Mouse (Mus musculus) kidney, embryonic 15.5 days (tissue): ENCODE data around the gene Cdc14a. TPM values are rescaled to one million over a fixed set of nuclear protein-coding genes. Genes with fewer than 3 reads are reported as not detected.

ENCODE experiments used
- ATAC-seq: fragments of 200-750 bp; cut with Nextera tagmentation; replicated peaks from 2 replicates; pipeline ENCODE4 v1.8.0; 2017; ENCODE audit warnings: moderate TSS enrichment; ENCODE audit not compliant: low FRiP score
- H3K27ac ChIP-seq: fragments of 300-500 bp; sonication (generic); 2 replicates; pipeline ENCODE4 v1.5.1; 2015; ENCODE audit warnings: mild to moderate bottlenecking, inconsistent platforms
- H3K27me3 ChIP-seq: fragments of 300-500 bp; sonication (generic); 2 replicates; pipeline ENCODE4 v1.6.1; 2015; ENCODE audit warnings: inconsistent platforms
- H3K36me3 ChIP-seq: fragments of 300-500 bp; sonication (generic); 2 replicates; pipeline ENCODE4 v1.6.1; 2015; ENCODE audit warnings: inconsistent platforms
- H3K4me1 ChIP-seq: fragments of 300-500 bp; sonication (generic); 2 replicates; pipeline ENCODE4 v1.6.1; 2015; ENCODE audit warnings: inconsistent platforms
- H3K4me2 ChIP-seq: fragments of 300-500 bp; sonication (generic); 2 replicates; pipeline ENCODE4 v1.6.1; 2015; ENCODE audit warnings: moderate library complexity, mild to moderate bottlenecking, inconsistent platforms
- H3K4me3 ChIP-seq: fragments of 300-500 bp; sonication (generic); replicated peaks from 2 replicates; pipeline ENCODE4 v1.5.1; 2015; ENCODE audit warnings: mild to moderate bottlenecking, inconsistent platforms
- H3K9ac ChIP-seq: fragments of 300-500 bp; sonication (generic); 2 replicates; pipeline ENCODE4 v1.6.1; 2015; ENCODE audit warnings: mild to moderate bottlenecking, inconsistent platforms
- H3K9me3 ChIP-seq: fragments of 300-500 bp; sonication (generic); replicated peaks from 2 replicates; pipeline ENCODE4 v1.6.1; 2016; ENCODE audit warnings: inconsistent platforms
- WGBS: fragments of 180-500 bp; shearing (Covaris S2); methylation state at CpG from one replicate; pipeline ENCODE4 v1.1.7; 2015; ENCODE audit warnings: mixed read lengths; 5-methylcytosine and 5-hydroxymethylcytosine counted together
- polyA plus RNA-seq: library from polyadenylated mRNA; unstranded; fragments of >200 nt; fragmentation: Nextera tagmentation; extraction: Ambion mirVana; gene quantifications from 2 replicates; pipeline ENCODE4 v1.2.1, GENCODE M21; 2015

Cdc14a gene
- polyA plus RNA-seq, 1 experiment from 2014 or later: 14.7 TPM

DNA sequence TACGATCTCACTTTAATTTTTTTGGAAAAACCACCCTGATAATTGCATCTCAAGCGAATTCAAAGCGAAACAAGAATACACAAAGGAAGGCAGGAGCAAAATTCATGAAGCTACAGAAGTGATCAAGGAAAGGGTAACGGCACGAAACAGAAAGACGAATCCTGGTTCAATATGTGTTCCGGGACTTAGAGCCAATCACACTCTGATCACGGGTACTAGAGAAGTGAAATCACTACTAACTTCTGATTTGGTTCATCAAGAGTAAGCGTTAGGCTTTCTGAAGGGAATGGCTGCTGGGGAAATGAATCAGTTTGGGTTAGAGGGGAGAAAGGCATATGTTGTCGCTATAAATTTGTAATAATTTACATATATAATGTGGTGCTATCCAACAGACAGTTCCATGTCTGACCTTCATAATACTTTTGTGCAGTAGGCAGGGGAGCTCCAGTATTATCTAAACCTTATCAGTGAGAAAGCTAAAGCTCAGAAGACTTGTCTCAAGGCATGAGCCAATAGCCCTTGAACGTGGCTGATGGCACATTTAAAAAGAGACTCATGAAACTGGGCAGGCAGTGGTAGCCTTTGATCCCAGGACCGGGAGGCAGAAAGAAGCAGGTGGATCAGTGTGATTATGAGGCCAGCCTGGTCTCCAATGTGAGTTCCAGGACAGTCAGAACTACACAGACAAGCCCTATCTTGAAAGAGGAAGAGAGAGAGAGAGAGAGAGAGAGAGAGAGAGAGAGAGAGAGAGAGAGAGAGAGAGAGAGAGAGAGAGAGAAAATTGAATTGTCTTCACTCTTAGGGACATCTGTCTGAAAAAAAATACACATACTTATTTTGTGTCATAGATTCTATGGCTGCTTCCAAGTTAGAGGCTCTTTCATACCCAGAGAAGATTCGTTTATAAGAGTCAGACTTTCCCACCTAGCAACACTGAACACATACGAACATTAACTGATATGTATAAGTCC is 34.0 kb downstream of the Cdc14a start:
- H3K4me3 ChIP-seq: no peak overlapping the region
- H3K9me3 ChIP-seq: no peaks in the 10 kb centered on the region
- peaks cover 19% of the 10 kb centered on the region for H3K4me1 ChIP-seq
- H3K4me2 ChIP-seq: no peak overlapping the region
- H3K27me3 ChIP-seq: no peaks in the 10 kb centered on the region
- H3K9ac ChIP-seq: no peak overlapping the region
- WGBS: 85% methylated on average over 14 of the region's 14 CpGs
- H3K36me3 ChIP-seq: peaks cover 15% of the 10 kb centered on the region
- no peak overlapping the region for H3K27ac ChIP-seq
- ATAC-seq: no peak

GRCm38 (mm10) chr3:116388808-116389207 is 35.0 kb downstream of the Cdc14a start:
- no peaks in the 10 kb centered on the region for H3K9me3 ChIP-seq
- 43% methylated on average over 11 of the region's 11 CpGs for WGBS
- H3K27ac ChIP-seq: no peak overlapping the region
- H3K4me3 ChIP-seq: no peak overlapping the region
- peaks cover 16% of the 10 kb centered on the region for H3K4me1 ChIP-seq
- no peak overlapping the region for H3K9ac ChIP-seq
- peaks cover 15% of the 10 kb centered on the region for H3K36me3 ChIP-seq
- peak; percentile 75; the same call in 1 of the 2 replicates for ATAC-seq
- no peaks in the 10 kb centered on the region for H3K27me3 ChIP-seq
- no peak overlapping the region for H3K4me2 ChIP-seq

DNA sequence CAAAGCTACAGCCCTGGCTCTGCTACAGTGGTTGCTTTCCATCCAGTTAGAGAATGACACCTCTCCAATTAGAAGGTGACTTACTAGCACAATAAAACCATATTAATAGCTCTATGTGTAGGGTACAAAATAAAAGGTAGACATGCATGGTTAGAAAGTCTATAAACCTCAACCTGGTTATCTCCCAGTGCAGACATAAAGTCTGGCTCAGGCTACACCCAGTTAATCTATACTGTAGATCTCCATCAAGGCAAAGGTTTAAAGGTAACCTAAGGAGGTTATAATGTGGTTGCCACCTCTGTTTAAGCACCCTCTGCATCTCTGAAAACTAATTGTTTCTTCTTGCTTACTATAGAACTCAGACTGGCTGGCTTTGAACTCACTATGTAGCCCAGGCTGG is 36.9 kb downstream of the Cdc14a start:
- ATAC-seq: no peak
- Histone ChIP-seq H3K27me3 (no peaks in the 10 kb centered on the region), H3K9me3 (no peaks in the 10 kb centered on the region), H3K4me2 (no peak overlapping the region), H3K9ac (no peak overlapping the region), H3K4me3 (no peak overlapping the region), H3K36me3 (peaks cover 9% of the 10 kb centered on the region), H3K27ac (no peak overlapping the region), H3K4me1 (peaks cover 15% of the 10 kb centered on the region)

GRCm38 (mm10) chr3:116386342-116386741 is 37.5 kb downstream of the Cdc14a start:
- Histone ChIP-seq H3K27ac (no peak overlapping the region), H3K27me3 (no peaks in the 10 kb centered on the region), H3K4me3 (no peak overlapping the region), H3K9ac (no peak overlapping the region), H3K4me1 (peaks cover 9% of the 10 kb centered on the region), H3K36me3 (peaks cover 9% of the 10 kb centered on the region), H3K4me2 (no peak overlapping the region), H3K9me3 (no peaks in the 10 kb centered on the region)
- no peak for ATAC-seq
- 81% methylated on average over 6 of the region's 6 CpGs for WGBS

DNA sequence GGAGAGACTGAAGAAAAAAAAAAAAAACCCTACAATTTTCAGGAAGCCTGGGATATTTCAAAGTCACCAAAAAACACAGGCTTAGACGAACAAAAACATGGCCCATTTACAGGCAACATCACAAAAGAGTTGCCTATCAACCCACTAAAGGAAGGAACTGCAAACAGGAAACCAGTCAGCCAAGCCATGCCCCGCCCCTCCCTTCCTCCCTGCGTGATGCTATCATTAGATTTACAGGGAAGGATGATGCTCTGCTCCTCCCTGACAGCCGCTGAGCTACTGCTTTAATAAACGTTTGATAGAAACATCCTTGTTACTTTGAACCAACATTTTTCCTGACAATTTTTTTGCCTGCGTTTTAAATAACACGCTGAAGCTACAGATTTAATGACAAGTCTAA is 39.5 kb downstream of the Cdc14a start:
- Histone ChIP-seq H3K4me2 (no peak overlapping the region), H3K9ac (no peak overlapping the region), H3K36me3 (peaks cover 11% of the 10 kb centered on the region), H3K9me3 (no peaks in the 10 kb centered on the region), H3K27me3 (no peaks in the 10 kb centered on the region), H3K27ac (peak overlapping the region; percentile 75), H3K4me3 (no peak overlapping the region), H3K4me1 (0 out of 2 replicates have a peak, but pooled peaks cover 4% of the 10 kb centered on the region)
- no peak for ATAC-seq
- WGBS: 69% methylated on average over 7 of the region's 7 CpGs

DNA sequence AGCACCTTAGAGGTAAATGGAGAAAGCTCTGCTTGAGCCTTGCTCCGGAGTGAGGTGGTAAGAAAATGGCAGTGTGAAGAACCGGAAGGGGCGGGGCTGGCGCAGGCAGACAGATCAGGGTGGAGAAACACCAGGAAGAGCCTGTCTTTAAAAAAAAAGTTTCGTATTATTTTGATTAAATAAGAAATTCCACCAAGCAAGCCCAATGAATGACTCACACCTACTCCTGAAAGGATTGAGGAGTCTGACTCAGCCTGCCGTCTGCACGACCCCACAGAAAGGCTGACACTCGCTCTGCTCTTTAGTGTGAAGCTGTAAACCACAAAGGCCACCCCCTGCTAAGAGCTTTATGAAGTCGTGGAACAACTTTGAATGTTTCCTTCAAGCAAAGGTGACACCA is 43.5 kb downstream of the Cdc14a start:
- ATAC-seq: no peak
- H3K36me3 ChIP-seq: peaks cover 3% of the 10 kb centered on the region; the same call in 1 of the 2 replicates
- no peak overlapping the region for H3K4me3 ChIP-seq
- H3K9ac ChIP-seq: no peak overlapping the region
- no peaks in the 10 kb centered on the region for H3K27me3 ChIP-seq
- no peak overlapping the region for H3K4me2 ChIP-seq
- H3K27ac ChIP-seq: no peak overlapping the region
- 62% methylated on average over 9 of the region's 9 CpGs for WGBS
- H3K9me3 ChIP-seq: no peaks in the 10 kb centered on the region
- H3K4me1 ChIP-seq: 0 out of 2 replicates have a peak, but pooled peaks cover 5% of the 10 kb centered on the region

DNA sequence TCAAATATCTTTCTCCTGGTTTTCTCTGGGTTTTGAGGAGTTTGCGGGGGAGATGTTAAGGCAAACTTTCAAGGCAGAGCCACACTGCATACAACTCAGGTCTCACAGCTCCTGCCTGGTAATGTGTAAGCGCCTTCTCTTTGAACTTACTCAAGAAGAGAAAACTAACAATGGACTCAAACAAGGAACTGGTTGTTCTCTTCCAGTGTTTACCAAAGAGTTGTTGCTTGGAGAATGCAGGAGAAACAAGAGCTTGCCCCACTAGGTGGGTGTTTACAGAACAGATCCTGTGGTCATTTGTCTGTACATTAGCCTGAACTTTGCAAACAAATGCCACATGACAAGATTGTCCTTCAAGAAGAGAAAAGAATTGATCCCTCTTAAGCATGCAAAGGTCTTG is 48.4 kb downstream of the Cdc14a start:
- Histone ChIP-seq H3K4me2 (no peak overlapping the region), H3K27me3 (no peaks in the 10 kb centered on the region), H3K9me3 (no peaks in the 10 kb centered on the region), H3K36me3 (no peaks in the 10 kb centered on the region), H3K4me3 (no peak overlapping the region), H3K27ac (no peak overlapping the region), H3K9ac (no peak overlapping the region), H3K4me1 (0 out of 2 replicates have a peak, but pooled peaks cover 3% of the 10 kb centered on the region)
- no peak for ATAC-seq
- 88% methylated on average over 2 of the region's 2 CpGs for WGBS

DNA sequence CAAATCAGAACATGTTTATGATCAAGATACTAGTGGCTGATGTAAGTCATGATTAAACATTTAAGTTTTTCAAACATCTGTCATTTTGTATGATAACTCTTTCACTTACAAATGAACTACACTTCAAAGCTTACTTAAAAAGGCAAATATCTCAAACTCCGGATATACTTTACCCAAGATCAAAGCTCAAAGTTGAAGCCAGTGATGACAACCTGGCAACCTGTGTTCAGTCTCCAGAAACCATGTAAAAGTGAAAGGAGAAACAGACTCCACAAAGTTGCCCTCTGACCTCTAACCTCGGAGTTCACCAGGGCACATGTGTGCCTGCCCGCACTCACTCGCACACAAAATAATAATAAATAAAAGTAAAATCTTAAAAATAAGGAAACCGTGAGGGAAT is 49.3 kb downstream of the Cdc14a start:
- no peak overlapping the region for H3K4me2 ChIP-seq
- WGBS: 79% methylated on average over 5 of the region's 5 CpGs
- no peaks in the 10 kb centered on the region for H3K9me3 ChIP-seq
- ATAC-seq: no peak
- H3K27ac ChIP-seq: no peak overlapping the region
- H3K4me3 ChIP-seq: no peak overlapping the region
- 0 out of 2 replicates have a peak, but pooled peaks cover 3% of the 10 kb centered on the region for H3K4me1 ChIP-seq
- no peaks in the 10 kb centered on the region for H3K36me3 ChIP-seq
- no peak overlapping the region for H3K9ac ChIP-seq
- H3K27me3 ChIP-seq: no peaks in the 10 kb centered on the region

- no peaks in the 10 kb centered on the region for H3K36me3 ChIP-seq
- no peak overlapping the region for H3K9ac ChIP-seq
- H3K4me2 ChIP-seq: no peak overlapping the region
- H3K4me3 ChIP-seq: no peak overlapping the region
- H3K27ac ChIP-seq: no peak overlapping the region
- ATAC-seq: no peak
- H3K4me1 ChIP-seq: peaks cover 12% of the 10 kb centered on the region
- WGBS: 84% methylated on average over 6 of the region's 6 CpGs
- no peaks in the 10 kb centered on the region for H3K9me3 ChIP-seq
- H3K27me3 ChIP-seq: no peaks in the 10 kb centered on the region
These were observed 50.6 kb downstream of the Cdc14a start for GRCm38 (mm10) chr3:116373196-116373595.

DNA sequence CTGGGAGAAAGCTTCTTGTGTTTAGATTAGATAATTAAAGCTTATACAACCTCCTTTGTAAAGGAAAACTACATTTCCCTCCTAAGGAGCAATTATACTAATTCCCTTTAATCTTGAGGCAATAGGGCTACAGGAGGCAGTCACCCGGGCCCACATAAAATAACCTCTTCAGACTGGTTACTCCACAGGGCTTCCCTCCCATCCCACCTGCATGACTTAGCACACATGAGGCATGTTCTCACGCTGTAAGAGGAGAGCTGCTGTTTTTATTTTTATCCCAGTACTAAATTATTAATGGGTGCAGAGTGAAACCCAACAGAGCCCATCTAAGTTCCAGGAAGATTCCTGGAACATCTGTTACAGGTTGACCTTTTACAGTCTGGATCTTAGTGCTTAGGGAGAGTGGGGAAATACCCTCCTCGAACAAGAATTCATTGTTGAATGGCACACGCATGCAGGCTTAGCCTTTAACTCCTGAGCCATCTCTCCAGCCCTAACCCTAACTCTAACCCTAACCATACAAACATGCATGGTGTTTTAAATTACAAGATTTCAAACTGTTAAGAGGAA is 54.9 kb downstream of the Cdc14a start:
- ATAC-seq: peak; percentile 85
- 31% methylated on average over 4 of the region's 4 CpGs for WGBS

GRCm38 (mm10) chr3:116366125-116366524 is 57.7 kb downstream of the Cdc14a start:
- H3K4me3 ChIP-seq: no peak overlapping the region
- H3K9ac ChIP-seq: no peak overlapping the region
- peaks cover 9% of the 10 kb centered on the region for H3K4me1 ChIP-seq
- no peak overlapping the region for H3K27ac ChIP-seq
- H3K4me2 ChIP-seq: no peak overlapping the region
- peaks cover 16% of the 10 kb centered on the region for H3K36me3 ChIP-seq
- no peaks in the 10 kb centered on the region for H3K27me3 ChIP-seq
- ATAC-seq: no peak
- 55% methylated on average over 2 of the region's 2 CpGs for WGBS
- no peaks in the 10 kb centered on the region for H3K9me3 ChIP-seq

More for the DNA sequence above, 54.9 kb downstream of the Cdc14a start:
- Histone ChIP-seq H3K27ac (no peak overlapping the region), H3K36me3 (peaks cover 7% of the 10 kb centered on the region; the same call in 1 of the 2 replicates), H3K27me3 (no peaks in the 10 kb centered on the region), H3K9me3 (no peaks in the 10 kb centered on the region), H3K4me2 (no peak overlapping the region), H3K9ac (no peak overlapping the region), H3K4me3 (no peak overlapping the region), H3K4me1 (peaks cover 9% of the 10 kb centered on the region)

GRCm38 (mm10) chr3:116361906-116362305 is 61.9 kb downstream of the Cdc14a start:
- no peaks in the 10 kb centered on the region for H3K9me3 ChIP-seq
- no peaks in the 10 kb centered on the region for H3K27me3 ChIP-seq
- H3K9ac ChIP-seq: no peak overlapping the region
- H3K27ac ChIP-seq: no peak overlapping the region
- no peak for ATAC-seq
- no peak overlapping the region for H3K4me2 ChIP-seq
- no peaks in the 10 kb centered on the region for H3K4me1 ChIP-seq
- H3K4me3 ChIP-seq: no peak overlapping the region
- peaks cover 19% of the 10 kb centered on the region for H3K36me3 ChIP-seq
- 84% methylated on average over 7 of the region's 7 CpGs for WGBS
